Mouse (Mus musculus): Measurements from ENCODE around the gene Pianp. TPM values are rescaled to one million over a fixed set of nuclear protein-coding genes. Genes with fewer than 3 reads are reported as not detected.

Pianp gene
- total RNA-seq (2012; rRNA removed): 2.9 and 6.1 TPM in 2 replicates

- in situ Hi-C loops (cut with MboI; ENCODE audit: low sequenced_read_pairs in 2 of 2, unreplicated experiment in 2 of 2): no loop called here
- H3K9ac ChIP-seq (ENCODE audit: insufficient read depth, low read depth, low read length, poor library complexity, severe bottlenecking): peak within 1 kb of the TSS; percentile 72
- no peak within 1 kb of the TSS for H3K27ac ChIP-seq (ENCODE audit: insufficient read depth, low read depth, low read length, poor library complexity, severe bottlenecking)
- H3K36me3 ChIP-seq (ENCODE audit: control insufficient read depth, insufficient read depth, low read length, poor library complexity, severe bottlenecking): peaks cover 4% of the 10 kb centered on the region; the same call in 1 of the 2 replicates
- no peak for TF ChIP-seq CHD2 (IDR thresholded peaks at IDR 0.05; ENCODE audit: low read depth, low read length)
- TF ChIP-seq ZC3H11A (IDR thresholded peaks at IDR 0.05; ENCODE audit: borderline replicate concordance, low read depth, low read length): 0 out of 2 replicates have a peak, but pooled peaks have one; percentile 18
- no peak for TF ChIP-seq ZNF384 (IDR thresholded peaks at IDR 0.05; ENCODE audit: low read depth, low read length)
- TF ChIP-seq MAFK (IDR thresholded peaks at IDR 0.05; ENCODE audit: insufficient read depth, low read depth, low read length): no peak
- no peak for DNase-seq (ENCODE audit: low read depth, low spot score)
- peak within 1 kb of the TSS; percentile 64 to 80 for H3K4me3 ChIP-seq (ENCODE audit: insufficient read depth in 1 of 2, low read depth in 1 of 2, low read length in 2 of 2, poor library complexity in 1 of 2, severe bottlenecking in 1 of 2)
- no peaks in the 10 kb centered on the region for H3K9me3 ChIP-seq (ENCODE audit: control insufficient read depth, insufficient read depth, low read depth, low read length)
- peaks cover 3 to 18% of the 10 kb centered on the region in 2 experiments for H3K4me1 ChIP-seq (ENCODE audit: control insufficient read depth in 2 of 2, insufficient read depth in 2 of 2, low read length in 2 of 2, poor library complexity in 1 of 2)
Measured at GRCm38 (mm10) chr6:124996551-124997501, at the start of gene Pianp. TSS of gene Pianp (plus strand) at chr6:124996694.

- in situ Hi-C loops (cut with MboI; ENCODE audit: low sequenced_read_pairs in 2 of 2, unreplicated experiment in 2 of 2): no loop called here
- peak overlapping the region; percentile 99 for H3K27ac ChIP-seq (ENCODE audit: insufficient read depth, low read depth, low read length, poor library complexity, severe bottlenecking)
- H3K9me3 ChIP-seq (ENCODE audit: control insufficient read depth, insufficient read depth, low read depth, low read length): peaks cover 9% of the 10 kb centered on the region
- H3K4me1 ChIP-seq (ENCODE audit: control insufficient read depth in 2 of 2, insufficient read depth in 2 of 2, low read length in 2 of 2, poor library complexity in 1 of 2): peaks cover 0 to 2% of the 10 kb centered on the region in 2 experiments; a peak in 1 of 4 replicates
- H3K9ac ChIP-seq (ENCODE audit: insufficient read depth, low read depth, low read length, poor library complexity, severe bottlenecking): no peak overlapping the region
- no peak for DNase-seq (ENCODE audit: low read depth, low spot score)
- no peak overlapping the region for H3K4me3 ChIP-seq (ENCODE audit: insufficient read depth in 1 of 2, low read depth in 1 of 2, low read length in 2 of 2, poor library complexity in 1 of 2, severe bottlenecking in 1 of 2)
- TF ChIP-seq MAFK (IDR thresholded peaks at IDR 0.05; ENCODE audit: insufficient read depth, low read depth, low read length): peak; percentile 37; the same call in 1 of the 2 replicates
- no peak for TF ChIP-seq ZC3H11A (IDR thresholded peaks at IDR 0.05; ENCODE audit: borderline replicate concordance, low read depth, low read length)
- H3K36me3 ChIP-seq (ENCODE audit: control insufficient read depth, insufficient read depth, low read length, poor library complexity, severe bottlenecking): peaks cover 31% of the 10 kb centered on the region
Measured at GRCm38 (mm10) chr6:124953991-124954715, 42.3 kb upstream of the Pianp start.

GRCm38 (mm10) chr6:124955212-124955611 is 41.3 kb upstream of the Pianp start:
- H3K4me3 ChIP-seq (ENCODE audit: insufficient read depth in 1 of 2, low read depth in 1 of 2, low read length in 2 of 2, poor library complexity in 1 of 2, severe bottlenecking in 1 of 2): no peak overlapping the region
- in situ Hi-C loops (cut with MboI; ENCODE audit: low sequenced_read_pairs in 2 of 2, unreplicated experiment in 2 of 2): no loop called here
- 0 out of 2 replicates have a peak overlapping the region, but pooled peaks have one; percentile 10 for H3K9ac ChIP-seq (ENCODE audit: insufficient read depth, low read depth, low read length, poor library complexity, severe bottlenecking)
- peaks cover 9% of the 10 kb centered on the region for H3K9me3 ChIP-seq (ENCODE audit: control insufficient read depth, insufficient read depth, low read depth, low read length)
- H3K27ac ChIP-seq (ENCODE audit: insufficient read depth, low read depth, low read length, poor library complexity, severe bottlenecking): peak overlapping the region; percentile 99
- TF ChIP-seq MAFK (IDR thresholded peaks at IDR 0.05; ENCODE audit: insufficient read depth, low read depth, low read length) (no peak), ZNF384 (IDR thresholded peaks at IDR 0.05; ENCODE audit: low read depth, low read length) (no peak), CHD2 (IDR thresholded peaks at IDR 0.05; ENCODE audit: low read depth, low read length) (no peak), ZC3H11A (IDR thresholded peaks at IDR 0.05; ENCODE audit: borderline replicate concordance, low read depth, low read length) (no peak), HCFC1 (IDR thresholded peaks at IDR 0.05; ENCODE audit: borderline replicate concordance, insufficient read depth, low read length) (no peak)
- H3K36me3 ChIP-seq (ENCODE audit: control insufficient read depth, insufficient read depth, low read length, poor library complexity, severe bottlenecking): peaks cover 40% of the 10 kb centered on the region
- H3K4me1 ChIP-seq (ENCODE audit: control insufficient read depth in 2 of 2, insufficient read depth in 2 of 2, low read length in 2 of 2, poor library complexity in 1 of 2): peaks cover 0 to 6% of the 10 kb centered on the region in 2 experiments; a peak in 1 of 4 replicates
- DNase-seq (ENCODE audit: low read depth, low spot score): no peak

- Histone ChIP-seq H3K4me1 (ENCODE audit: control insufficient read depth in 2 of 2, insufficient read depth in 2 of 2, low read length in 2 of 2, poor library complexity in 1 of 2) (peaks cover 0 to 10% of the 10 kb centered on the region in 2 experiments; a peak in 1 of 4 replicates), H3K27ac (ENCODE audit: insufficient read depth, low read depth, low read length, poor library complexity, severe bottlenecking) (no peak overlapping the region), H3K36me3 (ENCODE audit: control insufficient read depth, insufficient read depth, low read length, poor library complexity, severe bottlenecking) (peaks cover 52% of the 10 kb centered on the region), H3K9ac (ENCODE audit: insufficient read depth, low read depth, low read length, poor library complexity, severe bottlenecking) (no peak overlapping the region), H3K9me3 (ENCODE audit: control insufficient read depth, insufficient read depth, low read depth, low read length) (peaks cover 4% of the 10 kb centered on the region), H3K4me3 (ENCODE audit: insufficient read depth in 1 of 2, low read depth in 1 of 2, low read length in 2 of 2, poor library complexity in 1 of 2, severe bottlenecking in 1 of 2) (no peak overlapping the region)
- TF ChIP-seq MAFK (IDR thresholded peaks at IDR 0.05; ENCODE audit: insufficient read depth, low read depth, low read length): no peak
- TF ChIP-seq HCFC1 (IDR thresholded peaks at IDR 0.05; ENCODE audit: borderline replicate concordance, insufficient read depth, low read length): no peak
- no peak for TF ChIP-seq ZNF384 (IDR thresholded peaks at IDR 0.05; ENCODE audit: low read depth, low read length)
- no peak for TF ChIP-seq CHD2 (IDR thresholded peaks at IDR 0.05; ENCODE audit: low read depth, low read length)
- TF ChIP-seq ZC3H11A (IDR thresholded peaks at IDR 0.05; ENCODE audit: borderline replicate concordance, low read depth, low read length): no peak
- in situ Hi-C loops (cut with MboI; ENCODE audit: low sequenced_read_pairs in 2 of 2, unreplicated experiment in 2 of 2): no loop called here
- DNase-seq (ENCODE audit: low read depth, low spot score): no peak
Measured at GRCm38 (mm10) chr6:124958127-124958526, 38.4 kb upstream of the Pianp start.

Data from ES-E14 (cell line).